Mouse (Mus musculus): ENCODE data around the gene Als2cl.

Gene Als2cl

GRCm38 (mm10) chr9:110879998-110880561 lies 410 bp downstream of the Als2cl start, which contains the start of gene Tmie:
Gene Tmie (minus strand): TSS chr9:110880113.
- no peak for DNase-seq (ENCODE audit: low read depth, low spot score)

GRCm38 (mm10) chr9:110880772-110881171 lies 1.1 kb downstream of the Als2cl start:
- no peak for DNase-seq (ENCODE audit: low read depth, low spot score)

GRCm38 (mm10) chr9:110881953-110882352 lies 2.3 kb downstream of the Als2cl start:
- DNase-seq (ENCODE audit: low read depth, low spot score), result no peak

- DNase-seq (ENCODE audit: low read depth, low spot score), result no peak
Observed at GRCm38 (mm10) chr9:110887388-110888303, 8.0 kb downstream of the Als2cl start.

- DNase-seq (ENCODE audit: low read depth, low spot score), result no peak
Observed at GRCm38 (mm10) chr9:110888935-110889334, 9.3 kb downstream of the Als2cl start.

- no peak for DNase-seq (ENCODE audit: low read depth, low spot score)
Observed at GRCm38 (mm10) chr9:110890026-110890783, 10.5 kb downstream of the Als2cl start.

- no peak for DNase-seq (ENCODE audit: low read depth, low spot score)
Observed at GRCm38 (mm10) chr9:110891077-110891828, 11.6 kb downstream of the Als2cl start.

- no peak for DNase-seq (ENCODE audit: low read depth, low spot score)
Observed at GRCm38 (mm10) chr9:110892552-110892951, 12.9 kb downstream of the Als2cl start.

- DNase-seq (ENCODE audit: low read depth, low spot score), result no peak
Observed at GRCm38 (mm10) chr9:110893429-110893828, 13.8 kb downstream of the Als2cl start.

GRCm38 (mm10) chr9:110895507-110895906 lies 15.8 kb downstream of the Als2cl start:
- DNase-seq (ENCODE audit: low read depth, low spot score), result no peak

GRCm38 (mm10) chr9:110895994-110896393 lies 16.3 kb downstream of the Als2cl start:
- DNase-seq (ENCODE audit: low read depth, low spot score), result no peak

GRCm38 (mm10) chr9:110896595-110896994 lies 16.9 kb downstream of the Als2cl start:
- peak; percentile 73 for DNase-seq (ENCODE audit: low read depth, low spot score)

- no peak for DNase-seq (ENCODE audit: low read depth, low spot score)
Observed at GRCm38 (mm10) chr9:110899451-110900008, 19.9 kb downstream of the Als2cl start.

- no peak for DNase-seq (ENCODE audit: low read depth, low spot score)
Observed at GRCm38 (mm10) chr9:110901204-110901603, 21.5 kb downstream of the Als2cl start.

- DNase-seq (ENCODE audit: low read depth, low spot score), result no peak
Observed at GRCm38 (mm10) chr9:110902271-110902670, 22.6 kb downstream of the Als2cl start.

- DNase-seq (ENCODE audit: low read depth, low spot score), result no peak
Observed at GRCm38 (mm10) chr9:110907201-110907837, 27.6 kb downstream of the Als2cl start.

- DNase-seq (ENCODE audit: low read depth, low spot score), result no peak
Observed at GRCm38 (mm10) chr9:110907838-110908630, 28.4 kb downstream of the Als2cl start.

GRCm38 (mm10) chr9:110908631-110909016 lies 29.0 kb downstream of the Als2cl start:
- no peak for DNase-seq (ENCODE audit: low read depth, low spot score)

GRCm38 (mm10) chr9:110909371-110909967 lies 29.8 kb downstream of the Als2cl start:
- DNase-seq (ENCODE audit: low read depth, low spot score), result no peak
